Mouse (Mus musculus) stomach, postnatal 0 days (tissue): ENCODE results near the gene Aqp9. TPM values are rescaled to one million over a fixed set of nuclear protein-coding genes. Genes with fewer than 3 reads are reported as not detected.

ENCODE experiments used
- ATAC-seq: fragments of 200-750 bp; cut with Nextera tagmentation; 2 replicates; pipeline ENCODE4 v1.8.0; 2017; ENCODE audit not compliant: low FRiP score, low TSS enrichment
- DNase-seq: peaks from one replicate; pipeline ENCODE4 v3.0.0-alpha.2; 2016; ENCODE audit warnings: low spot score
- H3K27ac ChIP-seq: fragments of 300-500 bp; sonication (generic); replicated peaks from 2 replicates; pipeline ENCODE4 v1.5.1; 2014; ENCODE audit warnings: mild to moderate bottlenecking, control low read depth
- H3K27me3 ChIP-seq: fragments of 300-500 bp; sonication (generic); 2 replicates; pipeline ENCODE4 v1.6.1; 2014; ENCODE audit warnings: low read length; ENCODE audit not compliant: control insufficient read depth, insufficient read depth
- H3K36me3 ChIP-seq: fragments of 300-500 bp; sonication (generic); 2 replicates; pipeline ENCODE4 v1.6.1; 2014; ENCODE audit warnings: low read length, mixed read lengths; ENCODE audit not compliant: control insufficient read depth, insufficient read depth
- H3K4me1 ChIP-seq: fragments of 300-500 bp; sonication (generic); replicated peaks from 2 replicates; pipeline ENCODE4 v1.6.1; 2014; ENCODE audit warnings: antibody characterized with exemption; ENCODE audit not compliant: control insufficient read depth, insufficient read depth
- H3K4me2 ChIP-seq: fragments of 300-500 bp; sonication (generic); replicated peaks from 2 replicates; pipeline ENCODE4 v1.6.1; 2014; ENCODE audit warnings: low read depth, mild to moderate bottlenecking, control low read depth, moderate library complexity
- H3K4me3 ChIP-seq: fragments of 300-500 bp; sonication (generic); 2 replicates; pipeline ENCODE4 v1.5.1; 2014; ENCODE audit warnings: low read depth, low read length, control low read depth
- H3K9ac ChIP-seq: fragments of 300-500 bp; sonication (generic); 2 replicates; pipeline ENCODE4 v1.6.1; 2014; ENCODE audit warnings: mild to moderate bottlenecking, low read length, control low read depth, mixed read lengths
- H3K9me3 ChIP-seq: fragments of 300-500 bp; sonication (generic); 2 replicates; pipeline ENCODE4 v1.6.1; 2016; ENCODE audit warnings: low read length; ENCODE audit not compliant: control insufficient read depth
- CTCF ChIP-seq: IDR thresholded peaks from 2 replicates; pipeline ENCODE4 v1.5.1; 2016; ENCODE audit warnings: antibody characterized with exemption, low read depth, mild to moderate bottlenecking, moderate library complexity
- EP300 ChIP-seq: optimal IDR thresholded peaks from 2 replicates; pipeline ENCODE3; 2016; ENCODE audit warnings: antibody characterized with exemption
- WGBS: fragments of 180-500 bp; shearing (Covaris S2); extraction: QIAGEN DNeasy Blood & Tissue Kit; methylation state at CpG from one replicate; pipeline ENCODE4 v1.1.7; 2014; 5-methylcytosine and 5-hydroxymethylcytosine counted together
- polyA plus RNA-seq: library from polyadenylated mRNA; unstranded; fragments of >200 nt; fragmentation: Nextera tagmentation; extraction: Ambion mirVana; gene quantifications from 2 replicates; pipeline ENCODE4 v1.2.1, GENCODE M21; 2015

The Aqp9 gene
- polyA plus RNA-seq, 1 experiment from 2014 or later: 2.1 TPM

- 76% methylated on average over 13 of the region's 13 CpGs for WGBS
- Histone ChIP-seq H3K36me3 (no peaks in the 10 kb centered on the region), H3K4me3 (no peak overlapping the region), H3K4me1 (no peaks in the 10 kb centered on the region), H3K9ac (no peak overlapping the region), H3K27ac (no peak overlapping the region), H3K27me3 (no peaks in the 10 kb centered on the region), H3K9me3 (no peaks in the 10 kb centered on the region), H3K4me2 (no peak overlapping the region)
- TF ChIP-seq EP300 (no peak), CTCF (no peak)
- DNase-seq: no peak
- ATAC-seq: no peak
Observed at GRCm38 (mm10) chr9:71160849-71161711, 7.4 kb downstream of the Aqp9 start.

GRCm38 (mm10) chr9:71159686-71160085 is 8.8 kb downstream of the Aqp9 start:
- H3K4me2 ChIP-seq: no peak overlapping the region
- H3K9me3 ChIP-seq: no peaks in the 10 kb centered on the region
- H3K4me1 ChIP-seq: no peaks in the 10 kb centered on the region
- H3K9ac ChIP-seq: no peak overlapping the region
- DNase-seq (no peak), ATAC-seq (no peak)
- TF ChIP-seq CTCF: no peak
- no peak for TF ChIP-seq EP300
- H3K27ac ChIP-seq: no peak overlapping the region
- H3K36me3 ChIP-seq: no peaks in the 10 kb centered on the region
- no peaks in the 10 kb centered on the region for H3K27me3 ChIP-seq
- 66% methylated on average over 5 of the region's 5 CpGs for WGBS
- H3K4me3 ChIP-seq: no peak overlapping the region

GRCm38 (mm10) chr9:71159060-71159626 is 9.3 kb downstream of the Aqp9 start:
- Histone ChIP-seq H3K4me1 (no peaks in the 10 kb centered on the region), H3K9ac (no peak overlapping the region), H3K27me3 (no peaks in the 10 kb centered on the region), H3K4me3 (no peak overlapping the region), H3K4me2 (no peak overlapping the region), H3K9me3 (no peaks in the 10 kb centered on the region), H3K36me3 (no peaks in the 10 kb centered on the region), H3K27ac (no peak overlapping the region)
- DNase-seq (no peak), ATAC-seq (no peak)
- 58% methylated on average over 7 of the region's 7 CpGs for WGBS
- TF ChIP-seq CTCF (no peak), EP300 (no peak)

DNA sequence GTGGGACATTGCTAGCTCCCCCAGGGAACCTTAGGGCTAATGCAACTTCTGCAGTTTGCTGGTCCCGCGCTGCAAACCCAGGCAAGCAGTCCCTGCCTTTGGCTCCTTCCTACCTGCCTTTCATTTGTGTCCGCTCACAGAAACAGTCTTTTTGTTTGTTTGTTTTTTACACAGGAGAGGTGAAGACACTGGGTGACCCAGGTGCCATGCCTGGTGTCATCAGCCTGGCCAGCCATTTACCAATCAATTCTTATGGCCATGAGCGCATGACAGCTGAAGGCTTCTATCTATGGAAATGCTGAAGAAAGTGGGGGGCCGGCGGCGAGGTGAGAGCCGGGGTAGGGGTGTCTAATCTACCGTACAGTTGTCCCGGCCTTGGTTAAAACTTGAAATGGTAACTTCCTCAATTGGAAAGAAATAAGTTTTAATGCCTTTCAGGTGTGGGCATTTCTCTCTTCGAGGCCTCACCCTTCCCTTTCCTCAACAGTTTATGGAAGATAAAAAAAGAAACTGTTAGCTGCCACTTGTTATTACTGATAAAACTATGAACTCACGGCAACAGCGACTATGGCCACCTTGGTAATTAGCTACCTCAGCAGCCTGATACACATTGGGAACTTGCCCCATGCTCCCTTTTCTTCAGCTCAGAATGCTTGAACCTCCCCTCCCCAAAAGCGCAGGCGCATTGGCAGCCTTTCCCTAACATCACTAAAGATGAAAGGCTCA is 10.4 kb downstream of the Aqp9 start:
- no peak for ATAC-seq
- H3K27me3 ChIP-seq: no peaks in the 10 kb centered on the region
- no peak overlapping the region for H3K4me3 ChIP-seq
- no peaks in the 10 kb centered on the region for H3K36me3 ChIP-seq
- TF ChIP-seq CTCF (no peak), EP300 (no peak)
- no peak overlapping the region for H3K9ac ChIP-seq
- H3K27ac ChIP-seq: no peak overlapping the region
- DNase-seq: no peak
- H3K9me3 ChIP-seq: no peaks in the 10 kb centered on the region
- no peaks in the 10 kb centered on the region for H3K4me1 ChIP-seq
- no peak overlapping the region for H3K4me2 ChIP-seq
- WGBS: 90% methylated on average over 15 of the region's 15 CpGs

GRCm38 (mm10) chr9:71156447-71157035 is 11.9 kb downstream of the Aqp9 start:
- no peak for DNase-seq
- no peak for TF ChIP-seq CTCF
- no peak for TF ChIP-seq EP300
- no peaks in the 10 kb centered on the region for H3K9me3 ChIP-seq
- H3K9ac ChIP-seq: no peak overlapping the region
- H3K27me3 ChIP-seq: no peaks in the 10 kb centered on the region
- no peak overlapping the region for H3K4me3 ChIP-seq
- no peak overlapping the region for H3K27ac ChIP-seq
- 84% methylated on average over 9 of the region's 9 CpGs for WGBS
- no peak for ATAC-seq
- H3K4me1 ChIP-seq: no peaks in the 10 kb centered on the region
- H3K4me2 ChIP-seq: no peak overlapping the region
- H3K36me3 ChIP-seq: no peaks in the 10 kb centered on the region
